In the genomic region with DNA sequence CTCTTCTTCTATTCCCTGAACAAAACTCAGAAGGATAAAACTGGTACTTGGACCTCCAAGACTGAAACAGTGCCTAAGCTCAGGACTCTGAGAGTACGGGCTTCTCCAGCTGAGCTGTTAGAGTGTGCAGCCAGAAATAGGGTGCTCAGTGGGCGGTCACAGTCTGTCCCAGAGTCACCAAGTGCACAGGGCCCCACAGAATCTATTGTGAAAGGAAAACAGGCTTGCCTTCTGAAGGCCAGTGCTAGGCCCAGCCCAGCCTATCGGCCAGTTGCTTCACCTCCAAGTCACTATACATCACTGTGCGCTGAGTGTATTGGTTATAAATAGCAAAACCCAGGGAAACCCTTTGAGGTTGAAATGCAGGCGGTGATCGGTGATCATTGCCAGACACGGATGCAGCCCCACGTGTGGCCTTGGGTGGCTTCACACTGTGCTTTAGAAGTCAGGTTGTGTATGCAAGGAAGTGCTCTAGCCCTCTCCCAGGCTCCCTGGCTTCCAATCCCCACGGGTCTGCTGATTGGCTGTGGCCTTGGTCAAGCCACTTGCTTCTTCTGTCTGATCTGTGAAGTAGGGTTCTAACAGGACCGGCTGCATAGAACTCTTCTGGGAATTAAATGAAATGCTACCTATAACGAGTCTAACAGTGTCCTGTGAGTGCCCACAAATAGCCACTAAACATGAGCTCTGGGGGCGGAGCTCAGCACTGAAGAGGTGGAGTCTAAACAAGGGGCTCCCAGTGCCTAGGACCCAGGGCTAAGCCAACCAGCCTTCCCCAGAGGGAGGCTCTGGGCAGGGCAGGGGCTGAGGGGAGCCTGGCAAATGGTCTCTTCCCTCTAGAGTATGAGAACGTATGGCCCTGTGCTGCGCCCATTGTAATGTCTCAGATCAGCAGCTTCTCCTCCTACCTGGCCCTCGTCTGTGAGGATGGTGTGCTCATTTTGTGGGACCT, we compare ENCODE assay signal across 14 mouse cellular contexts. TPM values are rescaled to one million over a fixed set of nuclear protein-coding genes. Genes with fewer than 3 reads are reported as not detected.
DNase-seq lines count a peak whose midpoint lies in the region; ATAC-seq lines count a peak whose summit lies in the region.
"Had no signal": no experiment of that assay in that cellular context is flagged by ENCODE, and none has a peak within 500 bp of the region (broad histone marks: within the 10 kb centered on the region; RNA-seq: fewer than 3 reads in every experiment).

No protein-coding gene starts in this region.

- no peak overlapping the region for H3K4me3 ChIP-seq in heart, embryonic 16.5 days (ENCODE audit: low read length)
- H3K4me3 ChIP-seq: hindbrain, embryonic 13.5 days had no signal

- H3K27me3 ChIP-seq in heart, embryonic 16.5 days (ENCODE audit: control insufficient read depth, insufficient read depth, low read length), result no peaks in the 10 kb centered on the region
- H3K27me3 ChIP-seq: hindbrain, embryonic 13.5 days had no signal

- peak; percentile 76 for ATAC-seq in heart, embryonic 16.5 days (replicated peaks; ENCODE audit: extremely low read depth, insufficient read depth, low FRiP score)

- H3K27ac ChIP-seq in heart, embryonic 16.5 days (ENCODE audit: low read length), result peak overlapping the region; percentile 63
- H3K27ac ChIP-seq: hindbrain, embryonic 13.5 days had no signal

- peak overlapping the region; percentile 3; the same call in 1 of the 2 replicates for H3K4me2 ChIP-seq in heart, embryonic 16.5 days (ENCODE audit: low read depth, low read length)
- H3K4me2 ChIP-seq: hindbrain, embryonic 13.5 days had no signal

- peak; percentile 50 for DNase-seq in adrenal gland, adult 2 months
- DNase-seq in adrenal gland, adult 8-10 months, result no peak
- DNase-seq in heart, adult 18-20 months, result no peak
- DNase-seq in right cerebral cortex, adult 18-20 months, result peak; percentile 57
- DNase-seq in right cerebral cortex, postnatal 14 days, result no peak
- DNase-seq in cerebellum, postnatal 25 days, result no peak
- DNase-seq in MN1 (ENCODE audit: low spot score), result no peak
- DNase-seq: cerebellum, postnatal 36 days; lung, adult 18-20 months had no signal

- H3K9me3 ChIP-seq in heart, embryonic 16.5 days (replicated peaks; ENCODE audit: control insufficient read depth, low read length), result no peaks in the 10 kb centered on the region
- H3K9me3 ChIP-seq: hindbrain, embryonic 13.5 days had no signal

- no peaks in the 10 kb centered on the region for H3K36me3 ChIP-seq in heart, embryonic 16.5 days (ENCODE audit: control insufficient read depth, insufficient read depth)
- H3K36me3 ChIP-seq: hindbrain, embryonic 13.5 days had no signal

- peak overlapping the region; percentile 26; the same call in 1 of the 2 replicates for H3K9ac ChIP-seq in heart, embryonic 16.5 days (ENCODE audit: low read length)
- H3K9ac ChIP-seq: hindbrain, embryonic 13.5 days had no signal

- H3K4me1 ChIP-seq in heart, embryonic 16.5 days (ENCODE audit: control insufficient read depth, insufficient read depth, low read length), result peaks cover 9% of the 10 kb centered on the region
- H3K4me1 ChIP-seq: hindbrain, embryonic 13.5 days had no signal

- 33% methylated on average over 15 of the region's 15 CpGs for WGBS in heart, embryonic 16.5 days

RNA-seq across cellular contexts. Expression of gene Mesp1, which starts 21.8 kb away (rescaled TPM):
- not detected for total RNA-seq in adrenal gland, adult 2 months (2021)
- polyA plus RNA-seq in adrenal gland, adult 2 months (2012; rRNA removed), result 0.48 TPM in 1 of 2 replicates, not detected in the other
- not detected for total RNA-seq in adrenal gland, adult 8-10 months (2022)
- not detected in 2 replicates for polyA plus RNA-seq in heart, embryonic 16.5 days (2015; fragmentation: Nextera tagmentation; extraction: Ambion mirVana)
- total RNA-seq in heart, adult 18-20 months (2021), result not detected
- total RNA-seq: gastrocnemius, adult 8-10 months; MEL had no signal
- polyA plus RNA-seq: hindbrain, embryonic 13.5 days; kidney, embryonic 14.5 days had no signal

RNA-seq across cellular contexts. Expression of gene Wdr93, which starts 28.9 kb away (rescaled TPM):
- 1 to 10 TPM; 1.5 to 1.6 TPM for total RNA-seq in adrenal gland, adult 2 months (2021)
- 1.5 and 1.8 TPM in 2 replicates for polyA plus RNA-seq in adrenal gland, adult 2 months (2012; rRNA removed)
- 1 to 10 TPM in 3 of 4 experiments, under 1 TPM in 1; 0.99 to 1.6 (median 1.3) TPM for total RNA-seq in adrenal gland, adult 8-10 months (2022)
- 0.32 and 0.49 TPM in 2 replicates for polyA plus RNA-seq in heart, embryonic 16.5 days (2015; fragmentation: Nextera tagmentation; extraction: Ambion mirVana)
- under 1 TPM; 0.22 to 0.41 TPM for total RNA-seq in heart, adult 18-20 months (2021)

RNA-seq across cellular contexts. Expression of gene Pex11a, which starts 28.9 kb away (rescaled TPM):
- total RNA-seq in adrenal gland, adult 2 months (2021), result 10 to 100 TPM; 53.4 to 53.7 TPM
- polyA plus RNA-seq in adrenal gland, adult 2 months (2012; rRNA removed), result 34.9 and 39.7 TPM in 2 replicates
- total RNA-seq in adrenal gland, adult 8-10 months (2022), result 10 to 100 TPM; 52.5 to 60.1 (median 54.5) TPM
- 6.9 TPM in 2 replicates for polyA plus RNA-seq in heart, embryonic 16.5 days (2015; fragmentation: Nextera tagmentation; extraction: Ambion mirVana)
- total RNA-seq in heart, adult 18-20 months (2021), result 10 to 100 TPM; 18.0 to 21.4 TPM

RNA-seq across cellular contexts. Expression of gene Mesp2, which starts 38.7 kb away (rescaled TPM):
- total RNA-seq in adrenal gland, adult 2 months (2021), result under 1 TPM; 0.43 to 0.93 TPM
- polyA plus RNA-seq in adrenal gland, adult 2 months (2012; rRNA removed), result 0.88 and 0.95 TPM in 2 replicates
- total RNA-seq in adrenal gland, adult 8-10 months (2022), result 1 to 10 TPM in 1 of 4 experiments, under 1 TPM in 3; 0.41 to 1.5 (median 0.62) TPM
- polyA plus RNA-seq in heart, embryonic 16.5 days (2015; fragmentation: Nextera tagmentation; extraction: Ambion mirVana), result 0.18 and 0.31 TPM in 2 replicates
- under 1 TPM in 1 of 2 experiments, not detected in 1; 0.12 TPM for total RNA-seq in heart, adult 18-20 months (2021)
- total RNA-seq: gastrocnemius, adult 8-10 months; MEL had no signal

RNA-seq across cellular contexts. Expression of gene Plin1, which starts 39.1 kb away (rescaled TPM):
- 100 to 1,000 TPM; 564 to 869 TPM for total RNA-seq in adrenal gland, adult 2 months (2021)
- 554 and 930 TPM in 2 replicates for polyA plus RNA-seq in adrenal gland, adult 2 months (2012; rRNA removed)
- 100 to 1,000 TPM; 277 to 564 (median 391) TPM for total RNA-seq in adrenal gland, adult 8-10 months (2022)
- polyA plus RNA-seq in heart, embryonic 16.5 days (2015; fragmentation: Nextera tagmentation; extraction: Ambion mirVana), result not detected in 2 replicates
- total RNA-seq in heart, adult 18-20 months (2021), result 10 to 100 TPM in 1 of 2 experiments, 1 to 10 TPM in 1; 9.4 to 52.1 TPM

Comparison
In these comparisons a context has a peak if more than half of its experiments do, and no peak if none do; other contexts are left out.
1. DNase-seq: peak in adrenal gland, adult 2 months (single experiment) and right cerebral cortex, adult 18-20 months (single experiment); none in adrenal gland, adult 8-10 months (single experiment), heart, adult 18-20 months (0 of 2), right cerebral cortex, postnatal 14 days (single experiment), cerebellum, postnatal 25 days (0 of 2) and MN1 (single experiment).